Mouse (Mus musculus): ENCODE measurements around the gene H2-M3. TPM values are rescaled to one million over a fixed set of nuclear protein-coding genes. Genes with fewer than 3 reads are reported as not detected.
"Not testable (repeated sequence)": the region's sequence is repeated elsewhere in the genome, so short reads cannot be mapped to it uniquely, and the experiment has no call there.

Gene H2-M3
- polyA plus RNA-seq (2012; fragmentation: generic; extraction: Trizol) = 4.3 TPM

- Histone ChIP-seq H3K27me3 (ENCODE audit: control insufficient read depth, insufficient read depth, insufficient read length) (no peaks in the 10 kb centered on the region), H3K79me2 (ENCODE audit: control insufficient read depth, insufficient read depth) (no peaks in the 10 kb centered on the region), H3K36me3 (ENCODE audit: control insufficient read depth, insufficient read depth) (no peaks in the 10 kb centered on the region), H3K4me3 (peak within 1 kb of the TSS; percentile 37), H3ac (ENCODE audit: control insufficient read depth, insufficient read length) (no peak within 1 kb of the TSS), H3K4me2 (ENCODE audit: low read depth) (peak within 1 kb of the TSS; percentile 79)
- no peak for TF ChIP-seq MYOG (IDR thresholded peaks at IDR 0.05; ENCODE audit: control insufficient read depth in 1 of 3, insufficient read depth in 1 of 3, insufficient read length in 2 of 3, low read depth in 2 of 3)
- no peak for TF ChIP-seq MYOD1 (IDR thresholded peaks at IDR 0.05; ENCODE audit: control insufficient read depth in 1 of 3, insufficient read length in 2 of 3, low read depth in 2 of 3)
- no peak for TF ChIP-seq REST (IDR thresholded peaks at IDR 0.05; ENCODE audit: insufficient read depth, insufficient read length)
- TF ChIP-seq E2F4 (IDR thresholded peaks at IDR 0.05; ENCODE audit: insufficient read depth) = no peak
- TF ChIP-seq MAX (IDR thresholded peaks at IDR 0.05; ENCODE audit: low read depth) = no peak
- TF ChIP-seq TCF12 (IDR thresholded peaks at IDR 0.05; ENCODE audit: insufficient read depth, poor library complexity, severe bottlenecking) = no peak
- no peak for TF ChIP-seq SRF (IDR thresholded peaks at IDR 0.05; ENCODE audit: control insufficient read depth, insufficient read length, low read depth)
- no peak for TF ChIP-seq POLR2A (IDR thresholded peaks at IDR 0.05; ENCODE audit: insufficient read length, low read depth)
- no peak for TF ChIP-seq CEBPB (IDR thresholded peaks at IDR 0.05; ENCODE audit: insufficient read depth, poor library complexity, severe bottlenecking)
- no peak for TF ChIP-seq TCF3 (IDR thresholded peaks at IDR 0.05; ENCODE audit: insufficient read length, low read depth)
- TF ChIP-seq USF1 (IDR thresholded peaks at IDR 0.05; ENCODE audit: low read depth) = no peak
- no peak for TF ChIP-seq POLR2AphosphoS2 (IDR thresholded peaks at IDR 0.05; ENCODE audit: insufficient read length, low read depth)
Measured at GRCm38 (mm10) chr17:37270058-37270701, at the start of gene H2-M3. H2-M3 (plus strand) TSS chr17:37270220.

- H3K4me2 ChIP-seq (ENCODE audit: low read depth) = no peak overlapping the region
- H3K27me3 ChIP-seq (ENCODE audit: control insufficient read depth, insufficient read depth, insufficient read length) = no peaks in the 10 kb centered on the region
- no peaks in the 10 kb centered on the region for H3K79me2 ChIP-seq (ENCODE audit: control insufficient read depth, insufficient read depth)
- no peak overlapping the region for H3ac ChIP-seq (ENCODE audit: control insufficient read depth, insufficient read length)
- H3K36me3 ChIP-seq (ENCODE audit: control insufficient read depth, insufficient read depth) = no peaks in the 10 kb centered on the region
- no peak overlapping the region for H3K4me3 ChIP-seq
- no peak for TF ChIP-seq MYOD1 (IDR thresholded peaks at IDR 0.05; ENCODE audit: control insufficient read depth in 1 of 3, insufficient read length in 2 of 3, low read depth in 2 of 3)
- no peak for TF ChIP-seq E2F4 (IDR thresholded peaks at IDR 0.05; ENCODE audit: insufficient read depth)
Measured at GRCm38 (mm10) chr17:37221879-37222278, 48.1 kb upstream of the H2-M3 start.

- not testable (repeated sequence) for H3K36me3 ChIP-seq (ENCODE audit: control insufficient read depth, insufficient read depth); H3K27me3 ChIP-seq (ENCODE audit: control insufficient read depth, insufficient read depth, insufficient read length); H3K4me2 ChIP-seq (ENCODE audit: low read depth); H3ac ChIP-seq (ENCODE audit: control insufficient read depth, insufficient read length); H3K4me3 ChIP-seq; H3K79me2 ChIP-seq (ENCODE audit: control insufficient read depth, insufficient read depth)
Measured at GRCm38 (mm10) chr17:37237230-37237629, 32.8 kb upstream of the H2-M3 start, which contains the start of gene Olfr97. Olfr97 (minus strand) TSS chr17:37237330.

- no peaks in the 10 kb centered on the region for H3K36me3 ChIP-seq (ENCODE audit: control insufficient read depth, insufficient read depth)
- H3K27me3 ChIP-seq (ENCODE audit: control insufficient read depth, insufficient read depth, insufficient read length) = no peaks in the 10 kb centered on the region
- H3ac ChIP-seq (ENCODE audit: control insufficient read depth, insufficient read length) = no peak overlapping the region
- TF ChIP-seq POLR2A (IDR thresholded peaks at IDR 0.05; ENCODE audit: insufficient read length, low read depth) = no peak
- H3K79me2 ChIP-seq (ENCODE audit: control insufficient read depth, insufficient read depth) = no peaks in the 10 kb centered on the region
- no peak overlapping the region for H3K4me3 ChIP-seq
- H3K4me2 ChIP-seq (ENCODE audit: low read depth) = no peak overlapping the region
Measured at GRCm38 (mm10) chr17:37242198-37242597, 27.8 kb upstream of the H2-M3 start.

GRCm38 (mm10) chr17:37246715-37247114 lies 23.3 kb upstream of the H2-M3 start:
- no peak overlapping the region for H3ac ChIP-seq (ENCODE audit: control insufficient read depth, insufficient read length)

More at GRCm38 (mm10) chr17:37246715-37247114, 23.3 kb upstream of the H2-M3 start:
- no peaks in the 10 kb centered on the region for H3K27me3 ChIP-seq (ENCODE audit: control insufficient read depth, insufficient read depth, insufficient read length)
- H3K79me2 ChIP-seq (ENCODE audit: control insufficient read depth, insufficient read depth) = no peaks in the 10 kb centered on the region
- TF ChIP-seq POLR2AphosphoS2 (IDR thresholded peaks at IDR 0.05; ENCODE audit: insufficient read length, low read depth) = no peak
- no peak for TF ChIP-seq USF1 (IDR thresholded peaks at IDR 0.05; ENCODE audit: low read depth)
- TF ChIP-seq POLR2A (IDR thresholded peaks at IDR 0.05; ENCODE audit: insufficient read length, low read depth) = no peak
- no peak for TF ChIP-seq MYOG (IDR thresholded peaks at IDR 0.05; ENCODE audit: control insufficient read depth in 1 of 3, insufficient read depth in 1 of 3, insufficient read length in 2 of 3, low read depth in 2 of 3)
- no peak for TF ChIP-seq CEBPB (IDR thresholded peaks at IDR 0.05; ENCODE audit: insufficient read depth, poor library complexity, severe bottlenecking)
- no peak for TF ChIP-seq MAX (IDR thresholded peaks at IDR 0.05; ENCODE audit: low read depth)
- no peak for TF ChIP-seq TCF12 (IDR thresholded peaks at IDR 0.05; ENCODE audit: insufficient read depth, poor library complexity, severe bottlenecking)
- no peak for TF ChIP-seq SRF (IDR thresholded peaks at IDR 0.05; ENCODE audit: control insufficient read depth, insufficient read length, low read depth)
- no peak for TF ChIP-seq REST (IDR thresholded peaks at IDR 0.05; ENCODE audit: insufficient read depth, insufficient read length)
- no peak for TF ChIP-seq TCF3 (IDR thresholded peaks at IDR 0.05; ENCODE audit: insufficient read length, low read depth)
- TF ChIP-seq E2F4 (IDR thresholded peaks at IDR 0.05; ENCODE audit: insufficient read depth) = no peak
- TF ChIP-seq MYOD1 (IDR thresholded peaks at IDR 0.05; ENCODE audit: control insufficient read depth in 1 of 3, insufficient read length in 2 of 3, low read depth in 2 of 3) = no peak
- H3K36me3 ChIP-seq (ENCODE audit: control insufficient read depth, insufficient read depth) = no peaks in the 10 kb centered on the region
- H3K4me2 ChIP-seq (ENCODE audit: low read depth) = peak overlapping the region; percentile 18
- H3K4me3 ChIP-seq = no peak overlapping the region

Data from myocyte (in vitro differentiated cells).